Mouse (Mus musculus): ENCODE measurements around the gene Dusp5.
"Not testable (repeated sequence)": the region's sequence is repeated elsewhere in the genome, so short reads cannot be mapped to it uniquely, and the experiment has no call there.

The Dusp5 gene

DNA sequence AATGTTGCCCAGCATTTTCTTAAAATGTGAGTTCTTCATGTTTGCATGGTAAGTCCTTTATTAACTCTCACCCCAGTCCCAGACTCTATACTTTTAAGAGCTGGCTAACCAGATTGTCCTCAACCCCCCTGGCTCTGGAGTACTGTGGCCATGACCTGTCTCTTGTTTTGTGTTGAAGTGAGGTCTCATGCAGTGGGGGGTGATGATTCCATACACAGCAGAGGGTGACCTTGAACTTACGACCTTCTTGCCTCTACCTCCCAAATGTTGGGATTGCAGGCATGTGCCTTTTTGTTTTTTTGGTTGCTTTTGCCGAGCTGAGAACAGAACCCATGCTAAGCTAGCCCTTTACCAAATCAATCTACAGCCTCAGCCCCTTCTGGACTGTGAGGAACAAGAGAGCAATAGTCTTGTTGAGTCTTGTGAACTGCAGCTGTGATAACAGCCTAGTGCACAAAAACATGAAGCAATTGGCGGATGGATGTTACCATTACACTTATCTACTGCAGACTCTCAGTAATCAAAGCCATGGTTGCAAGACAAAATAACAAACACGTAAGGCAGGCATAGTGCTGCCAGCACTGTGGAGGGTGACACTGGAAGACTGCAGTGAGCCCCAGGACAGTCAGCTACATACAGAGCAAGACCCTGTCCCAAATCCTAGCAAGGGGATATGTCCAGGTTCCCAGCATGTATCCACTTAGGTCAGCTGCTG lies 46.5 kb downstream of the Dusp5 start:
- DNase-seq (ENCODE audit: low read depth): no peak

DNA sequence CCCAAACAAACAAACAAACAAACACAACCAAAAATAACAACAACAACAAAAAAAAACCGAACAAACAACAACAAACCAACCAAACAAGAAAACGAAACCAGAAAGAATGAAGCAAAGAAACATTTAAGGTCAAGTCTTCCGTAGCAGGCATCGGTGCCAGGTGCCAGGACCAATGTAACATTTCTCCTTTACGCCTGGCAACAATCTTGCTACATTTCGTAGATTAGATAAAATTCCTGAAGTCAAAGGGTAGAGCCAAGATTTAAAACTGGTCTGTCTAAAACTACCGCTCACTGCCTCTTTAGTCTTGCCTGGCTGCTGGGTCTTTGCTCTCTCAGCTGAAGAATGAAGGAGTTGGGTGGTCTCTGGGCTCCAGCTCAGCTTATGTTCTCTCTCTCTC lies 47.2 kb downstream of the Dusp5 start:
- no peak for DNase-seq (ENCODE audit: low read depth)

DNA sequence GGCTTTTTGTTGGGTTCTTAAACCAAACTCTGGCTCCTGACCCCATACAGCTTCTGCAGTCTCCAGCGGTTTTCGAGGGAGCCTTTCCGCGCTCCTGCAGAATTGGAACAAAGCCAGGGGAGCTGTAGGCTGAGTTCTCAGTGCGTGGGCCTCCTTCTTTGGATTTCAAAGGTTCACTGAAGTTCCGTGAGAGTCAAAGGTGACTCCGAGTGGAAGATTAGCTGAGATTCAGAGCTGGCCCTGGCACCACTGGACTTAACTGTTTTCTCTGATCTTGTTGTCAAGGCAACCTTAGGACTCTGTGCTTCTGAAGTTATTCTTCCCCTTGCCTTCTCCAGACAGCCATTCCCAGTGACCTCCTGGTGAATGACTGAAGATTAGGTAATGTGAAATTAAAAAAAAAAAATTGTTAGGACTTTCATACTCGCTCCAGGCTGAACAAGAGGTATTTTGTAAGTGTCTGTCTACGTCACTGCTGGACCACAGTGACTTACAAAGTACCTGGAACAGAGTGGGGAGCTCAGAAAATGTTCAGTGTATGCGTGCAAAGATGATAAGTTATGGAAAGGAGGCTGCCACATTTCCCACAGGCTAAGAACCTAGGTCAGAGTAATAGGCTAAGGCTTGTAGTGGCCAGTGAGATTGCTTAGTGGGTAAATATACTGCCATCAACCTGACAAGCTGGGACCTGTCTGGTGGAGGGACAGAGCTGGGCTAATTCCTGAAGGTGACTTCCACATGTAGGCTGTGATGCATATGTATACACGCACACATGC lies 48.3 kb downstream of the Dusp5 start:
- no peak for DNase-seq (ENCODE audit: low read depth)

DNA sequence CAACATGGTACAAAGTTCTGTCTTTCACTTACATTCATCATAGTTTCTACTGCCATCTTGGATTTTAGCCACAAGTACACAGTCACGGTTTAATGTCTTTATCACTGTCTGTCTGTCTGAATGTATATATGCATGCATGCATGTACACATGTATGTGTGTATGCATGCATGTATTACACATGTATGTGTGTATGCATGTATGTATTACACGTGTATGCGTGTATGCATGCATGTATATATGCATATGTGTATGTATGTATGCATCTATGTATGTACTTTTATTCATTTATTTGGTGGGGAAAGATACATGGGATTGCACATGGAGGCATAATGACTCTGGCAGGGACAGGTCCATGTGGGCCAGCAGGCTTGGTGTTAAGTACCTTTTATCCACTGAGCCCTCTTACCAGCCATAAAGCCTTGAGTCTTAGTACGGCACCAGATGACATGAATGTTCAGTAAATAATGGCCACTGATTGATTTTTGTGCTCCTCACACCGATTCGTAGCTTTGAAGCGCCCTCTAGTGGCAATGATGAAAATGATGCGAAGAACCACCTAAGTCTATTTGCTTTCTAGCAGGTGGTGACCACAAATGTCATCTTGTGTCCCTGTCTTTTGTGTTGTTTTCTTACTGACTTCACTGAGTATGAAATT lies 49.8 kb downstream of the Dusp5 start:
- peak; percentile 91 for DNase-seq (ENCODE audit: low read depth)

DNA sequence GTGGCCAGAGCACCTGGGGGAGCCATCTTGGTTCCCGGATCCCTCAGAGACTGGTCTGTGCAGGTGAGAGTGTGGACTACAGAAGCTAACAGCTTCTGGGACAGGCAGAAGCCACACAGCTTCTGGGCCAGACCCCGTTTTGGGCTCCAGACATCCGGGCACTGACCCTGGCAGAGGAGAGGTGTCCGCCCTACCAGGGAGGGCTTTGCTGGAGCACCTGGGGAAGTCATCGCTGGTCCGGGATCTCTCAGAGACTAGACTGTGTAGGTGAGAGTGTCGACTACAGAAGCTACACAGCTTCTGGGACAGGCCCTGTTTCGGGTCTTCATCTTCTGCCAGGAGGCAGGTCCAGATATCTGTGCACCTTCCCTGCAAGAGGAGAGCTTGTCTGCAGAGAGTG lies 51.4 kb downstream of the Dusp5 start:
- not testable (repeated sequence) for DNase-seq (ENCODE audit: low read depth)

- DNase-seq (ENCODE audit: low read depth): not testable (repeated sequence)
These were observed 58.8 kb downstream of the Dusp5 start for GRCm38 (mm10) chr19:53587686-53588085.

- not testable (repeated sequence) for DNase-seq (ENCODE audit: low read depth)
These were observed 60.1 kb downstream of the Dusp5 start, which contains the start of gene Nutf2-ps1 for GRCm38 (mm10) chr19:53588968-53589367. Gene Nutf2-ps1 (minus strand): TSS chr19:53589068.
